Mouse (Mus musculus): ENCODE data around the gene Mid2.
"Not testable (repeated sequence)": the region's sequence is repeated elsewhere in the genome, so short reads cannot be mapped to it uniquely, and the experiment has no call there.

Mid2 gene

DNA sequence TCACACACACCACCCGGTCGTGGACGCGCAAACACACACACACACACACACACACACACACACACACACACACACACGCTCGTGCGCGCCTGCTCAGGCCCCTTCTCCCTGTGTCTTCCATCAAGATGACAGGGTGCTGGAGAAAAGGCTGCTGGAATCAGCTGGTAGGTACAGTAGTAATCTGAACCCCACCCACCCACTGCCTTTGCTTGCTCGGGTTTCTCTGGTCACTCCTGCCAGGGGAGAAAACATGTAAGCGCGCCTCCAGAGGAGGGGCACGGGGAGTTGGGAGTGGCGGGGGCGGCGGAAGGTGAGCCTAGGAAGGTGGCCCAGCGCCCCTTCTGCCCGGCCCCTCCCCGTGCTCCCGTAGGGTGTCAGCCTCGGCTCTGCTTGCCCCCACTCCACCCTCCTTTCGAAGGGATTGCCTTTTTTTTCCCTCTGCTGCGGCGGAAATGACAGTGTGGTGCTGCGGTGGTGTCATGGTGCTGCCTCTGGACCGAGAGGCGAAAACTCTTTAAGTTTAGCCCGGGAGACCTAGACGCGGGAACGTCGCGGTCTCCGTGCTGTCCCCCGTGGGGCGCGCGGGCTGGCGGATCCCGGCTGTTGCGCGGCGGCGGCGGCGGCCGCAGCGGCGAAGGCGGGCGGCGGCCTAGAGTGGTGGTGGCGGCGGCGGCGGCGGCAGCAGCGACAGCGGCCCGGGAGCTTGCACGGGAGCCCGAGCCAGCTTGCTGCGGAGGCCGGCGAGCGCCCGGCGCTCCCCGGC lies at the start of gene Mid2:
Mid2 (plus strand) TSS at position 121 of the 763 bp plus-strand sequence.
- peak; percentile 6 to 12 for DNase-seq (ENCODE audit: low spot score in 2 of 2)

GRCm38 (mm10) chrX:140624875-140625594 lies 39.4 kb upstream of the Mid2 start:
- DNase-seq (ENCODE audit: low spot score in 2 of 2), result no peak

DNA sequence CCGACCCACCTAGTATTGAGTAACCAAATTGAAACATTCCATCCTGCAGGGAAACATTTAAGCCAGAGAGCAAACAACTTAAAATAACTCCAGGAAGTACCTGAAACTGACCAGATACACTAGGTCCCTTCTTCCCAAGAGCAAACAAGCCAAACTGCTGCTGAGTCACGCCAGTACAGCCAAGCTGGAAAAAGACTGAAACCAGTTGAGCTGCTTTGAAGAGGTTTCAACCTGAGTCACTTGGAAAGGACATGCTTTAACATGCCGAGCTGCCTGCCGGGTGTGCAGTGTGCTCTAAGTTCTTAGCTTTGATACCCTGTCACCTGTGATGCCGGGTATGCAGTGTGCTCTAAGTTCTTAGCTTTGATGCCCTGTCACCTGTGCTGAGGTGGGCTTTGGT lies 26.4 kb upstream of the Mid2 start:
- DNase-seq (ENCODE audit: low spot score in 2 of 2), result no peak

DNA sequence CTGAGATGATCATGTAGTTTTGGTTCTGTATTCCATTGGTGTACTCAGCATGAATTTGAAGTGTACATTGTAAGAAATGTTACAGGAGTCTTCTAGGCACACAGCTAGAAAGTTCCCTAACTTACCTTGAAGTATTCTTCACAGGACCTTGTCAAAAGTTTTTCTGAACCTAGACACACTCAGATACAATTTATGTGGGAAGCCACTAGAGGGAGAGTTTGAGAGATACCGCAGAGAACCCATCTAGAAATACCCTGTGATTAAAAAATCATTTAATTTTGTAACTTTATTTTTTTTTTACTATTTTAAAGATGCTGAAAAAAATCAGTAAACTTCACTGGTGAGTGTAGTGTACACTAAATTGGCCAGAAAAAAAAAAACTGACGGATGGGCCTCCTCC lies 24.8 kb upstream of the Mid2 start:
- DNase-seq (ENCODE audit: low spot score in 2 of 2), result no peak

DNA sequence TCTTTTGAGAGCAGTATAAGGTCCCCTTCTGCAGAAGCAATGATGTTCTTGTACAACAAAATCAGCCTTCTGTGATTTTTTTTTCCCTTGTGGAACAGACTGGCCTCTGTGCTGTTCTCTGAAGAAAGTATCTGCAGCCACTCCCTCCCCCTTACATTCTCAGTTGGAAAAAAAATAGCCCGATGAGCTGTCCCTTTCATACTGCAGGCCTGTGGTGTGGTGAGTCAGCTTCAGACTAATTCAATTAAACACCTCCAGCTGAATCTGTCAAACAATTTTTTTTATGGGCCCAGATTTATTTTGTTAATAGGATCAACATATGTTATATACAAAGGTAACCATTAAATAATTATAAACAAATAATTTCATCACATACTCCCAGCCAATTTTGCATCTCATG lies 3.7 kb upstream of the Mid2 start:
- no peak for DNase-seq (ENCODE audit: low spot score in 2 of 2)

DNA sequence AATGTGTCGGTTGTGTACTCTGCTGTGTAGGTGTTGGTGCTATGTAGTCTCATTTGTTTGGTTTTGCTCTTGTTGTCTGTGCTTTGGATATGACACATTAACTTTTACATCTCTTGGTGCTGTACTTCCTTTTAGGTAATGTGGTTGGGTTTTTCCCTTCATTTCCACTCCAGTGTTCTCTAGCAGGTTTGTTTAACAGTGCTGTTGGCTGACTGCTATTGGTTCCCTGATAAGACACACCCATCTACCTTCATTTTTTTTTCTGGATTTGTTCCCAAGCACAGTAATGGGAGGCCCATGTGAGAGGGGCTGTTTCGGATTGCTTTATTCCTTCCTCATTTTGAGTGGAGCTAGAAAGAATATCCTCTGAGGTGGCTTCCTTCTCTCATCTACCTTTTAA lies 883 bp upstream of the Mid2 start:
- no peak for DNase-seq (ENCODE audit: low spot score in 2 of 2)

DNA sequence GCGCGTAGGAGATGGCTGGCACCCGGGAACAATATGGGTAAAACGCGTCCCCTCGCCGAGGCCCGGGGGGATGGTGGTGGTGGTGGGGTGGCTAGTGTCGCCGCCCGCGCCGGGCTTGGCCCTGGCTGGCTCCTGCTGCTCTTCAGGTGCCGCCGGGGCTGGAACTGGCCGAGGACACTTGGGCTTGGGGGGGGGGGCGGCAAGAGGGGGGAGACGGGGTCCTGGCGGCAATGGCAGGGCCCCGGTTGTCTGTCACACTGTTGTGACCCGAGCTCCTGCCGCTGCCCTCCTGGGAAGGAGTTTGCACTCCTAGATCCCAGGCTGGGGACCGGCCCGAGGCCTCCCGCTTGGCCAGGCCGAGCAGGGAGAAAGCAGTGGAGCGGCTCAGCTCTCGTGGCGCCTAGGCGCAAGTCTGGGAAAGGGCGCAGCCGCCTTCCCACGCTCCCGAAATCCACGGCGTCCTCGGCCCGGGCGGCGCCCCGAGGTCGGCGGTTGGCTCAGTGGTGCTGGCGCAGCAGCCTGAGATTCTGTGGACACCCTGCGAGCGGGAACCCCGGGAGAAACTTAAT lies 927 bp downstream of the Mid2 start:
- DNase-seq (ENCODE audit: low spot score in 2 of 2), result peak in 1 of 2 experiments; percentile 14

DNA sequence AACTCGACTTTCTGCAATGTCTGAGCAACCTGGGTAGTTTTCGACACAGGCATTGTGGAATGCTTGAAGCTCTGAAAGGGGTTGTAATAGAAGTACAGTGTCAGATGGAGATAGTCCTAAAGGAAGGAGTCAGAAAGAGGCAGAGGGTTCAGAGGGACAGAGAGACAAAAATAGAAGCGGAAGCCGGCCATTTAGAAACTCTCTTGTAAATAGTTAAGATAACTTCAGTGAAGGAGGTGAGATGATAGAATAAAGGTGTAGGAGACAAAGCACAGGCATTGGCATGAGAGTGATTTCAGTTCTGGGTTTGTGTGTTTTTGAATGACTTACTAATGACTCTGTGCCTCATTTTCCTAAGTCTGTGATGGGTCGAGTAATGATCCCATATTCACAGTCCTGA lies 11.0 kb downstream of the Mid2 start:
- DNase-seq (ENCODE audit: low spot score in 2 of 2), result no peak

DNA sequence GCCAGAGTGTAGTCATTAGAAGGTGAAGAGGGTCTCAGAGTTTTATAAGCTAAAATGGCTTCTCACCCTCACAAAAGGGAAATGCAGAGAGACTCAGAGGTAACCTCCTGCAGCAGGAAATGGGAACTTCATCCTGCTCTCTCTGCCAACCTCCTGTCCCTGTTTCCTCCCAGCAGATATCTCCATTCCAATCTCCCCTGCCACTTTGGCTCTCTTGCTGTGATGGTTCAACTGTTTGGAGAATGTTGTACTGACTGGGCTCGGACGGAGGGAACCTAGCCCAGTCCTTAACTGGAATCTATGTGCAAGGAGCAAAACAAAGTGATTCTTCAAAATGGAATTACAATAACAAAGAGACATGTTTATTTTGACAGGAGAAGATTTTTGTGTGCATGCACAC lies 23.9 kb downstream of the Mid2 start:
- no peak for DNase-seq (ENCODE audit: low spot score in 2 of 2)

DNA sequence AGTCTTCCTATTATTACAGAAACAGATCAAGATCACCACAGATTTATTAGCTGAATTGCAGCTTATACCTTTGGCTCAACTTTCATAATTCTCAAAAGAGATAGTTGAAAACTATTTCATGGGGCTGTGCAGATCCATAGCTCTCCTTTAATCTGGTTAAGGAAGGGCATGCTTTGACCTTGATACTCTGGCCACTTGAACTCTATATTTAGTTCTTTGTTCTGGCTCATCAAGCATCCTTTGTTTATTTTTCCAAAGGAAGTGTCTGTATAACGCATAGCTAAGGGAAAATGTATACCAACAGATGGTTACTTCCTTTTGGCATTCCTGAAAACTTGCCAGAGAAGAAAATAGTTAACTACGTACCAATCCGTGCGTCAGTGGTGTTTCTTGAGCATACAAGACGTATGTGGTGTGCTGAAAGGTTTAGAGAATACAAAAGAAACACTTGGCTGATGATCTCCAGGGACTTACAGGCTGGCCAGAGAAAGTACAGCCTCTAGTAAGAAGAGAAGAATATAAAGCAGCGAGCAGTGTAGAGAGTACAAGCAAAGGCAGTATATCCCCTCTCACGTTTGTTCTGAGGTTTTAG lies 33.6 kb downstream of the Mid2 start:
- DNase-seq (ENCODE audit: low spot score in 2 of 2), result not testable (repeated sequence)

DNA sequence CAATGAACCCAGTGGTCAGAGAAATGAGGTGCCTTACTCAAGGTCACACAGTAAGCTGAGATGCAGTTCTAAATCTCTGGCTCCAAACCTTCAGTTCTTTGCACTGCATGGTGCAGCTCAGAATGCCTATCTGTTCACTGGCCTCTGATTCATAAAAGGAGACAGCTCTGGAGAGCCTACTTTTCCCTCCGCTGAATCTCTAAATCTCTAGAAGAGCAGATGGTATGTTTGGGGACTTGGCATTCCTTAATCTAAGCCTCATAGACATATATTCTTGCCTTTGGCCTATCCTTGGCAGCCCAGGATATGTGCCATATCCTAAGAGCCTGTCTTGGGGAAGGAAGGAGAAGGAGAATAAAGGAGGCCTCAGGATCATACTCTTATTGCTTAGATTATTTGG lies 38.8 kb downstream of the Mid2 start:
- DNase-seq (ENCODE audit: low spot score in 2 of 2), result no peak

DNA sequence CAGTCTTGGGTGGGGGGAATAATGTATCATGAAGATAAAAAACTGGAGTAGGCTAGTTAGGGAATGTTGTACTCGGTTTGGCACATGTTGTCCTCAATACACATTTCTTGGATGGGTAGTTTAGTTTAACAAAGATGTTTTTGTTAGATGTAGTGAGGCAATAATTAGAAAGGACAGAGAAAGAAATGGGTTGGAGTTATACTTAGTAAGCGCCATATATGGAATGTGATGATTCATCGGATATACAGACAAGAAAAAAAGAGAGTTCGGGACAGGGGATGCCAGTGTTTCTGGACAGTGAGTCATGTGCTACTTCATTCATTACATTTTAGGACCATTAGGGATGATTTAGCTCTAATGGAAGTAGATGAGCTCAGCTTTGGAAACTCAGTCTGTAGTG lies 41.7 kb downstream of the Mid2 start:
- no peak for DNase-seq (ENCODE audit: low spot score in 2 of 2)

DNA sequence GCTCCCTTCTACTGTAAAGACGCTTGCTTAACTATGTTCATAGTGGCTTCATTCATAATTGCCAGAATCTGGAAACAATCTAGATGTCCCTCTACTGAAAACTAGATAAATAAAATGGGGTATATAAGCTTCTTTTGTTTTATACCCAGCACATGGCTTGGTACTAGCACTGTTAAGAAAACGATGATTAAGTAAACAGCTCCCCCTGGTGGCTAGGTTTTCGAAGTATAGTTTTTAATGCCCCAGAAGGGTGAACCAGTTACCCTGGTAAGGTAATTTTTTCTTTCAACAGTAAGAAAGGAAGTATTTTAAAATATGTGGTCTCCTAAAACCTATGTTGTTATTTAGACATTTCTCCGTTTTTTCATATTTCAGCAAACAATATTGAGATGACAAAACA lies 58.0 kb downstream of the Mid2 start:
- no peak for DNase-seq (ENCODE audit: low spot score in 2 of 2)

DNA sequence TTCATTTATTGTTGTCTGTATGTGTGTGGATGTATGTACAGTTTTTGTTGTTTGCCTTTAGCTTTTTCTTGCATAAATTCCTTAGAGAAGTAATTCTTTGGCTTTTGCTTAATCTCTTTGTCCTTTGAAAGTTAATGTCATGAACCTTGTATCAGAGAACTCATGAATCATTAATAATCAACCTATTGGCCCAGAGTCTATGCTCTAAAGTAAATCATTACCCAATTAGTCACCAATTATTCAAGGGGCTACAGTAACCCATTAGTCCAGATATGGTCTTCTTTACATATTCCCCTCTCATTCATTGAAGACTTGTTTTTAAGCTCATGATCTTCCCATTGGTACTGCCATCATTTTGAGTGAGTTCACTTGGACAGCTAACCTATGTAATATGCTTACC lies 74.6 kb downstream of the Mid2 start:
- no peak for DNase-seq (ENCODE audit: low spot score in 2 of 2)

- DNase-seq (ENCODE audit: low spot score in 2 of 2), result no peak
Measured at GRCm38 (mm10) chrX:140743213-140743612, 78.8 kb downstream of the Mid2 start.

GRCm38 (mm10) chrX:140769794-140770193 lies 105.4 kb downstream of the Mid2 start:
- no peak for DNase-seq (ENCODE audit: low spot score in 2 of 2)

- no peak for DNase-seq (ENCODE audit: low spot score in 2 of 2)
Measured at GRCm38 (mm10) chrX:140805340-140805739, 140.9 kb downstream of the Mid2 start.

DNA sequence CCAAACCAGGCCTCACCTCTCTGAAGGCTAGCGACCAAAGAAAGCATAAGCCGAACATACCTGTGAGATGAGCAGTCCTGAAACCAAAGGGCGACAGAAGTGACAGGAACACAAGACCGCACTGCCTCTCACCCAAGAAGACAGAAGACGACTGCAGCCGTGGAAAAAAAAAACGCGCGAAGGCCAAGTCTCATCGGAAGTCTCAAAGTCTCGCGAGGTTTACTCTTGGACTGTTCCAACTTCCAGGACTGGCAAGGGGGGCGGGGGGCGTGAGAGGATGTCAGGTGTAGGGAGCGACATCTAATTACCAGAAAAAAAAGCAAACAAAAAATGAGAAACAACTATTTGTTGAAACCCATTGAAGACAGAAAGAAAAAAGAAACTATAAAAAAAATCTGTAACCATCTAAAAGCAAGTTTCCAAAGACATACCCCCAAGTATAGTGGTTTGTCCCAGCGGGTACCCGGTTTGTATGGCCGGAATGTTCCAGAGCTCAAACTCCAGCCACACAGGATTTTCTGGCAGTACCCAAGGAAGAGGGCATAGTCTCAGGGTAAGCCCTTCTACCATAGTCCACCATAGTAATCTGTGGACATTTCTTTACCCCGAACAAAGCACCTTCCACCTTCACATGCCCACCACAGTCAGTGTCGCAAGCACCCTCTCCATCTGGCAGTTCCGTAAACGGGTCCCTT lies 149.1 kb downstream of the Mid2 start, which contains the start of gene Tex13b:
Tex13b (minus strand) TSS at position 122 of the 695 bp plus-strand sequence.
- no peak for DNase-seq (ENCODE audit: low spot score in 2 of 2)

All from frontal cortex, postnatal 14 days (tissue).